Mouse (Mus musculus): Measurements from ENCODE around the gene Fmo6.

Gene Fmo6

DNA sequence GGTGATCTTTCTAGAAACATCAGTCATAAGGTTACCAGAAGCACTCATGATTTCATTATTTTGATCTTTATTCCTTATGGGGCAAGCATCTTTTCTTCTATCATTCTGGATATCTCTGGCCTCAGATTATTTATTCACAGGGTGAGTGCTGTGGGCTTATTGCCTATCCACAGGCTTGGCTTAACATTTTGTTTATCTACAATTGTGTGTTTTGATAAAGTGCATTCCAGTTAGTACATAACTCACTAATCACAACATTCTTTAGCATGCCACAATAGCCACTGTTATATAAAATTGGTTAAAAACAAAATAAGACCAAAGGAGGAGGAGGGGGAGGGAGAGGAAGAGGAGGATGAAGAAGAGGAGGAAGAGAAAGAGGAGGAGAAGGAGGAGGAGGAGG lies 25.2 kb downstream of the Fmo6 start:
- CTCF ChIA-PET, result no interaction called here

- CTCF ChIA-PET, result no interaction called here
Observed at GRCm38 (mm10) chr1:162901879-162902278, 35.4 kb downstream of the Fmo6 start.

- CTCF ChIA-PET, result no interaction called here
Observed at GRCm38 (mm10) chr1:162897838-162898811, 39.2 kb downstream of the Fmo6 start, which contains the start of gene Fmo2. Gene Fmo2 (minus strand): TSS chr1:162898726.

GRCm38 (mm10) chr1:162895900-162896299 lies 41.4 kb downstream of the Fmo6 start:
- CTCF ChIA-PET, result no interaction called here

DNA sequence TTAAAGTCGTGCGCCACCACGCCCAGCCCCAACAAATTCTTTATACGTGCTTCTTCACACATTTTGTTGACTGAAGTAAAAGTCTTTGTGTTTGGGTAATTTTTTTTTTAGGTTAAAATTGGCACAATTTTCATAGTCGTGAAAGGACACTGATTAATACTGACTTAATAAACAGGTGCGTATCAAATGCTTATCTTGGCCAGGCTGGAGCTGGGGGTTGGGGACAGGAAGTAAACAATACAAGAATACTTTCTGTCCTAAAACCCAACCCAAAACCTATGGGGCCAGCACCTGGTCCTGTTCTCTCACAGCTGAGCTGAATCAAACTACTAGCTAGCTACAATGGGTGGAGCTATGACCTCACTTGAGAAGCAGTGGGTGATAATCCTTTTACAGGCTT lies 44.3 kb downstream of the Fmo6 start:
- CTCF ChIA-PET, result no interaction called here

GRCm38 (mm10) chr1:162891980-162892451 lies 45.3 kb downstream of the Fmo6 start:
- CTCF ChIA-PET, result no interaction called here

DNA sequence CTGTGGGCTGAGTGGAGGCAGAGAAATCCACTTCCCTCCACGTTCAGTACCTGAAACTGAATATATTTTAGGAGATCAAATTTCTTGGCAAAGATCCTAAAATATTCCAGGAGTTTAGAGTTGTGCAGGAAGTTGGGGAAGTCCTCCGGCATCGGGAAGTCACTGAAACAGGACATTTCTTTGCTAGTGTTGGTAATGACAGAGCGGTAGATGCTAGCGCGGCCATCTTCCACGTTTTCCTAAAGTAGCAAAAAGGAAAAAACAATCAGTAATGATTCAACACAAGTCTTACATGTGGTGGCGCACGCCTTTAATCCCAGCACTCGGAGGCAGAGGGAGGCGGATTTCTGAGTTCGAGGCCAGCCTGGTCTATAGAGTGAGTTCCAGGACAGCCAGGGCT lies 48.7 kb downstream of the Fmo6 start:
- CTCF ChIA-PET, result no interaction called here

DNA sequence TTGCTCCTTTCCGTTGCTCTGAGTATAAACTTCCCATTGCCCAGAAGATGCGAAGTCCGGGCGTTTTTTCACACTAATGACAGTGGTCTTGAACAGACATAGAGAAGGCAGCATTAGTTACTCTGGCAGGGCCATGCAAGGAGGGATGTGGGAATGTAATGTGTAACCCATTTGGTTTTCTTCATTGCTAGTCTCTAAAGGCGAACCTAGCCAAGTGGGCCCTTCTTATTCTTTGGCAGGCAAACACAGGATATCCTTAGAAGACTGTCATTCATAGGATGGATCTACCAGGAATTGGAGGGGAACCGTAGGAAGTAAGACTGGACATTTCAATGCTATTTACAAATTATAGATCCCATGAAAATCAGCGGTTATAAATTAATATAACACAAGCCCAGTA lies 49.7 kb downstream of the Fmo6 start:
- CTCF ChIA-PET, result no interaction called here

DNA sequence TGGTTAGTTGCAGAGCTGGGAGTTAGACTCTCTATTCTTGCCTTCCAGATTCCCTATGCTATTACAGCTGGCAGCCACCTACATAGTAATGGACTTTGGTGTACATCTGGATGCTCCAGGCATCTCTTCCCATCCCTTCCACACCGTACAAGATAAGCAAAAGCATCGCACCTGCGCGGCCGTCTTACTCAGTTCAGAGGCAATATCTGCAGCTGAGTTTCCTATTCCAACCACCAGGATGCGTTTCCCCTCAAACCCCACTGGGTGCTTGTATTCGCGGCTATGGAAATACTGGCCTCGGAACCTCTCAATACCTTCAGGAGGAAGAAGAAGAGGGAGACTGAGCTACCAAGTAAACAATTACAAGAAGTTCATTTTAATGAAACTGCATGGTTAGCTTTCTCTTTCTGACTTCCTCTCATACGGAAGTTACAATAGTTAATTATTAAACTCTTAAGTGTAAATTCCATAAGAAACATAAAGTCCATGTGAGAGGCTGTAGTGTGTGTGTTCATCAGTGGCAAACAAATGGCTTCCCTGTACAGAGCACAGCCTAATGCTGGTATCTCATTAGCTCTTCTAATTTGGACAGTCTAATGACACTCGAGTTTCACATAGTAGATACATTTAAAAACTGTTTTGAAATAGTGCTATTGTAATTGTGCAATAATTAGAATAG lies 51.0 kb downstream of the Fmo6 start:
- CTCF ChIA-PET, result no interaction called here

- CTCF ChIA-PET, result no interaction called here
Observed at GRCm38 (mm10) chr1:162882681-162883080, 54.6 kb downstream of the Fmo6 start.

DNA sequence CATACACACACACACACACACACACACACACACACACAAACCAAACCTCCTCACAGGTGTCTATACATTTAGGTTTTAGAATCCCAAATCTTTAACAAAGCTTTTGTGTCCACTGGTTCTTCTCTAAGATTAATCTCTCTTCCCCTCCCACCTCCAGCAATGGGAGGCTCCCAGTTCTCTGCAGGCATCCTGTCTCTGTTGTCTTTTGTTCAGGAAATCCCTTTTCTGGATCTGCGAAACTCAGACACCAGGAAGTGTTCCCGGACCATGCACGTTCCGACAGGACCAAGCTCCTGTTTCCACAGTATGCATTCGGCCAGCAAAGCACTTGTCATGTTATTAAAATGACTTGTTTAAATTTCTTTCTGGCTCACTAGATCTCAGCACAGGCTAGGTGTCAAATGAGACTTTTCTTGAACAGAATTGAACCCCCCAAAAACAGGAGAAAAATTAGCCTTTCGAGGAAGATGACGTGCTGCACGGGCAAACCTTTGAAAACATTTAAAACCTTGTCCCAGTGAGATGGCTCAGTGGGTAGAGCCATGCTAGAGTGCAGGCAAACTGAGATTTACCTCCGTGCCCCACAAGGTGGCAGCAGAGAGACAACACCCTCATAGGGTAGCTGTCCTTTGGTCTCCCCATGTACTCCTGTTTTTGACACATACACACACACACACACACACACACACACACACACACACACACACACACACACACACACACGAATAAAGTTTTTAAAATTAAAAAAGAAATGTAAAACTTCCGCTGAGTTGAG lies 57.5 kb downstream of the Fmo6 start:
- CTCF ChIA-PET, result interaction anchor here (0.6 kb wide), 1 partner anchor 160 kb away, joined by 3 read pairs; no protein-coding TSS in a partner anchor

GRCm38 (mm10) chr1:162875091-162875490 lies 62.2 kb downstream of the Fmo6 start:
- CTCF ChIA-PET, result no interaction called here

- CTCF ChIA-PET, result no interaction called here
Observed at GRCm38 (mm10) chr1:162871701-162872311, 65.5 kb downstream of the Fmo6 start.

DNA sequence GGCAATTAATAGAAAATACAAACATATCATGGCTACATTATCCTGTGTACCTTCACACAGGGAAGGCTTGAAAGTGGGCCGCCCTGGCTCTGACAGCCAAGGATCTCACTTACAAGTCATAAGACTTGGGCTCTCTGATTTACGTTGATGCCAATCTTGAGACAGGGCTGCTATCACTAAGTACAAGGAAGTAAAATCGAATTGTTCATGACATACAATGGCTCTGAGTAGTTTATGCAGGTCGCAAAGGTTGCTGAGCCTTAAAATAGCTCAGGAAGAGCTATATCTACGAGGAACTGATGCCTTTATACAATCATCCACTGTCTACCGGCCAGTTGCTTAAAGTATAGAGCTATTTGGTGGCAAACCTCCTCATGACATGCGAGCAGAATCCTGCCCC lies 66.3 kb downstream of the Fmo6 start:
- CTCF ChIA-PET, result no interaction called here

- CTCF ChIA-PET, result no interaction called here
Observed at GRCm38 (mm10) chr1:162867396-162867795, 69.9 kb downstream of the Fmo6 start.

Measured in spleen, embryonic (tissue).